Mouse (Mus musculus) heart, embryonic 14.5 days (tissue): Measurements from ENCODE around the gene U2af2. TPM values are rescaled to one million over a fixed set of nuclear protein-coding genes. Genes with fewer than 3 reads are reported as not detected.

Source experiments
- ATAC-seq: fragments of 200-750 bp; cut with Nextera tagmentation; 2 replicates; pipeline ENCODE4 v1.8.0; 2017; ENCODE audit warnings: low read depth, moderate TSS enrichment; ENCODE audit not compliant: insufficient number of reproducible peaks, insufficient read depth, low FRiP score
- H3K27ac ChIP-seq, 2 experiments: fragments of 200-500 bp in 1 of 2; fragments of 300-500 bp in 1 of 2; sonication (generic) in 1 of 2; replicated peaks in 1 of 2; 2 replicates each; pipeline ENCODE4 v1.5.1; 2012 to 2014; ENCODE audit warnings: low read depth in 2 of 2, low read length in 2 of 2, control low read depth in 1 of 2, mild to moderate bottlenecking in 1 of 2, mixed read lengths in 1 of 2; ENCODE audit not compliant: control insufficient read depth in 1 of 2, insufficient read depth in 1 of 2
- H3K27me3 ChIP-seq: fragments of 300-500 bp; sonication (generic); 2 replicates; pipeline ENCODE4 v1.6.1; 2014; ENCODE audit warnings: mild to moderate bottlenecking, low read length, control low read depth; ENCODE audit not compliant: control insufficient read depth, insufficient read depth
- H3K36me3 ChIP-seq: fragments of 300-500 bp; sonication (generic); 2 replicates; pipeline ENCODE4 v1.6.1; 2014; ENCODE audit warnings: mild to moderate bottlenecking, control low read depth, low read length, mixed read lengths; ENCODE audit not compliant: control insufficient read depth, insufficient read depth
- H3K4me1 ChIP-seq, 2 experiments: fragments of 200-500 bp in 1 of 2; fragments of 300-500 bp in 1 of 2; sonication (generic) in 1 of 2; 2 replicates each; pipeline ENCODE4 v1.6.1; 2012 to 2014; ENCODE audit warnings: low read length in 2 of 2, control low read depth in 1 of 2, mixed read lengths in 1 of 2; ENCODE audit not compliant: control insufficient read depth in 2 of 2, insufficient read depth in 2 of 2
- H3K4me2 ChIP-seq: fragments of 300-500 bp; sonication (generic); 2 replicates; pipeline ENCODE4 v1.6.1; 2014; ENCODE audit warnings: mild to moderate bottlenecking, low read length
- H3K4me3 ChIP-seq, 2 experiments: fragments of 200-500 bp in 1 of 2; fragments of 300-500 bp in 1 of 2; sonication (generic) in 1 of 2; 2 replicates each; pipeline ENCODE4 v1.5.1; 2012 to 2014; ENCODE audit warnings: low read length in 2 of 2, mild to moderate bottlenecking in 2 of 2, control low read depth in 1 of 2, low read depth in 1 of 2, moderate library complexity in 1 of 2; ENCODE audit not compliant: control insufficient read depth in 1 of 2, insufficient read depth in 1 of 2
- H3K9ac ChIP-seq: fragments of 300-500 bp; sonication (generic); 2 replicates; pipeline ENCODE4 v1.6.1; 2014; ENCODE audit warnings: mild to moderate bottlenecking, low read length
- H3K9me3 ChIP-seq: fragments of 300-500 bp; sonication (generic); 2 replicates; pipeline ENCODE4 v1.6.1; 2016; ENCODE audit warnings: low read length, control low read depth; ENCODE audit not compliant: control insufficient read depth
- WGBS: fragments of 180-500 bp; shearing (Covaris S2); extraction: QIAGEN DNeasy Blood & Tissue Kit; methylation state at CpG from one replicate; pipeline ENCODE4 v1.1.7; 2014; 5-methylcytosine and 5-hydroxymethylcytosine counted together
- polyA plus RNA-seq: library from polyadenylated mRNA; unstranded; fragments of >200 nt; fragmentation: Nextera tagmentation; extraction: Ambion mirVana; gene quantifications from 2 replicates; pipeline ENCODE4 v1.2.1, GENCODE M21; 2014

U2af2 gene
- polyA plus RNA-seq: 46.8 and 66.2 TPM in 2 replicates

GRCm38 (mm10) chr7:5061774-5062359 is at the start of gene U2af2:
Gene U2af2, plus strand, starts transcription at chr7:5062143.
- H3K9ac ChIP-seq: peak within 1 kb of the TSS; percentile 84
- peak within 1 kb of the TSS; percentile 98 for H3K4me2 ChIP-seq
- ATAC-seq: peak; percentile 81
- peaks cover 18% of the 10 kb centered on the region for H3K36me3 ChIP-seq
- H3K4me3 ChIP-seq: peak within 1 kb of the TSS; percentile 84
- peak within 1 kb of the TSS; percentile 98 to 100 for H3K27ac ChIP-seq
- H3K4me1 ChIP-seq: peaks cover 4 to 26% of the 10 kb centered on the region in 2 experiments; a peak in 3 of 4 replicates
- H3K27me3 ChIP-seq: peaks cover 22% of the 10 kb centered on the region
- H3K9me3 ChIP-seq: no peaks in the 10 kb centered on the region
- WGBS: under 1% methylated on average over 57 of the region's 65 CpGs

DNA sequence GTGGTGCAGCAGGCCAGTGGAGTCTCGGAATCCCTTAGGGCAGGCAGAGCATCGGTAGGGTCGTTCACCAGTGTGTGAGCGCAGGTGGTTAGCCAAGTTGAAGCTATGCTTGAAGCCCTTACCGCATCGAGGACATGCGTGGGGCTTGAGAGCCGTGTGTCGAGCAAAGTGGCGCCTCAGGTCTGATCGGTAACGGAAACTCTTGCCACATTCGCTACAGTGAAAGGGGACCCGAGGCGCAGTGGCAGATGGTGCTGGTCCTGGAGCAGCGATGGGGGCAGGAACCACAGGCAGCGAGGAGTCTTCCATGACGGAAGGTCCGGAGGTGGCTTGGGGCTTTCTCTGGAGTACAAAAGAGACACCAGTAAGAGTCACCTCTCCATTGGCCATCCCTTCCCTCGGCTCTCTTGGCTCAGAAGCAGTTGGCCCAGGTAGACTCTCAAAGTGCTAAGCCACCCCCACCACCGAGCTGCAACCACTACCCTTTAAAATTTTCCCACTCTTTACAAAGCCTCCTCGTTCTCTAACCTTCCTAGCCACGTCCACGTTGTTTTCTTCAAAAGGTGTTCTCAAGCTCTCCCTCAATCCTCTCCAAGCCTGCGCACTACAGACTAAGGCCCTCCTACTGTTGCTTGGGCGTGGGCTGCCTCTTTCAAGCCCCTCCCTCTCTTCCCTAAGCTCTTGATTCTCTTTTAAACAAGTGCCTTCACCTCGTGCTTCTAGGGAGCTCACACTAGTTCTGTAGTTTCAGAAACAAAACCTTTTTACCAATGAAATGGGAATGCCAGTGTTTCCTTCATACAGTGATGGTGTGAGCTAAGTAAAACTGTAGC is 49.0 kb upstream of the U2af2 start:
- no peak overlapping the region for H3K9ac ChIP-seq
- no peak overlapping the region for H3K27ac ChIP-seq
- 90% methylated on average over 27 of the region's 27 CpGs for WGBS
- peaks cover 58% of the 10 kb centered on the region for H3K36me3 ChIP-seq
- no peak for ATAC-seq
- no peak overlapping the region for H3K4me3 ChIP-seq
- H3K4me1 ChIP-seq: peaks cover 0 to 10% of the 10 kb centered on the region in 2 experiments; a peak in 2 of 4 replicates
- H3K9me3 ChIP-seq: no peaks in the 10 kb centered on the region
- 0 out of 2 replicates have a peak overlapping the region, but pooled peaks have one; percentile 65 for H3K4me2 ChIP-seq
- H3K27me3 ChIP-seq: no peaks in the 10 kb centered on the region

DNA sequence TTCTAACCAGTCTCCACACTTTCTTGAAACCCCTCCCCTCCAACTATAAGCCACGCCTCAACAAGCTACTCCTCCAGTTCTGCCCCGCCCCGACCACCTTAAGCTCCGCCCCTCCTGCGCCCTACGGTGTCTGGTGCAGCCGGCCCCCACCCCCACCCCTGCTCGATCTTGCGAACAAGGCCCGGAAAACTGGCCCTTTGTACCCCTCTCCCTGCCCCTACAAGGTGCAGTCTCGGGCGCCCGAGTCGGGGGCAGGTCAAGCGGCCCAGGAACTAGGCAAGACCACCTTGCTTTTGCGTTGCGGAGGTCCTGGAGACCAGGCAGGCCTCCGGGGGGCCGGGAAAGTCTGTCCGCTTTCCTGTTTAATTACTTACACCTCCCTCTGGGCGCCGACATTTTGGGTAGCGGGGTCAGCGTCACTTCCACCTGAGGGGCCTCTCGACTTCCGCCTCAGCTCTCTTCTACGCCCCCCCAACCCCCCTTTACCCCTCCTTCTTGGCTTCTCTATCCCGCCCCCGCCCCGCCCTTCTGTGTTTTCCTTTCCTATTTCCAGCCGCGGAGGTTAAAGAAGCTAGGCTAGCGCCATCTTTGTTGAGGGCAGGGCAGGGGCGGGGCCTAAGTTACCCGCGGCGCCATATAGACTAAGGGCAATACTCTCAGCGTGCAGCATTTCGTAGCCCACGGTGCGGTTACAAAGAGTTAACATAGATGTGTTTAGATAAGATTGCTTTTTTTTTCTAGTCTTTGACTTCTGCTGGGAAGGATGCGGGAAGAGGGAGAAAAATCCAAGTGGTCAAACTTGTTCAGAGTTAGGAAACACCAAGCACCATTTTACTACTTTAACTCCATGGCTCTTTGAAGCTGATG is 47.5 kb upstream of the U2af2 start, which contains the start of the genes Zfp524 and Fiz1:
TSS of gene Zfp524 (plus strand) at position 165 of the 867 bp plus-strand sequence.
TSS of gene Fiz1 (minus strand) at position 447 of the 867 bp plus-strand sequence.
- Histone ChIP-seq H3K4me2 (peak within 1 kb of the TSS; percentile 70), H3K9me3 (no peaks in the 10 kb centered on the region), H3K27ac (peak within 1 kb of the TSS; percentile 97 to 99), H3K9ac (peak within 1 kb of the TSS; percentile 88), H3K27me3 (no peaks in the 10 kb centered on the region), H3K4me3 (peak within 1 kb of the TSS; percentile 64 to 84), H3K4me1 (peaks cover 0 to 11% of the 10 kb centered on the region in 2 experiments; a peak in 2 of 4 replicates), H3K36me3 (peaks cover 43% of the 10 kb centered on the region)
- WGBS: under 1% methylated on average over 42 of the region's 42 CpGs
- peak; percentile 78 for ATAC-seq

DNA sequence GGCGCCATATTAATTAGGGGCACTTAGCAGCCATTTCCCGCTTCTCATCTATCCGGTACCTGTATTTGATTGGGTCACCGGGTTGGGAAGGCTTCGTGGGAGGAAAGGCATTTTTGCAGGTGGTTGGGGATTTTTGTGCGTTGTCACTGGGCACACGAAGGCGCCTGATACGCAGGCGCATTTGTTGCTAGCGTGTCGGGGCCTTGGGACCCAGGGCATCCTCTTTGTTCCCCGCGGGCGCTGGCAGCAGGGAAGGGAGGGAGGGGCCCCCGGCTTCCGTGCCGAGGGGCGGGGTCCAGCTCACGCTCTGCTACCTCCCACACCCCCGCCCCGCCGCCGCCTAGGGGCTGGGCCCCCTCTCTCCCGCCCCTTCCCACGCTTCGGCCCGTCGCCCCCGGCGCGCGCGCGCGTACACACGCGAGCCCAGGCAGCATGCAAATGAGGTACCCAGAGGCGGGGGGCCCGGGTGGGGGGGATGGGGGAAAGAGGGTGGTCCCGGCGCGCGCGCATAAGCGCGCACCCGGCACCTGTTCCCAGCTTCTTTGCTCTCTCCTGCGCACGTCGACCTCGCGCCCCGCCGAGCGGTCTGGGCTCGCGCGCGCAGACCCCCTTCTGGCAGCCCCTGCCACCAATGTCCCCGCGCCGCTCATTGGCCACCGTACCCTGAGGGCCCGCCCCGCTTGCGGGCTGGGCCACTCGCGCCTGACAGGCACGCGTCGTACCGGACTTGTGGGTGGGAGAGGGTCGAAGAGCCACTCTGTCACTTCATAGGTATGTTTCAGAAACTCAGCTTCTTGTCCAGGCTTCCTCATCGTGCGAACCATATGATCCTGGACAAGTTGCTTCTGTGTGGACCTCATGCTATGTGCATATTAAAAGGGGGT is 46.6 kb upstream of the U2af2 start, which contains the start of gene Gm44973:
TSS of gene Gm44973 (plus strand) at position 379 of the 884 bp plus-strand sequence.
- H3K4me2 ChIP-seq: peak within 1 kb of the TSS; percentile 70
- peak; percentile 84 for ATAC-seq
- peaks cover 0 to 13% of the 10 kb centered on the region in 2 experiments; a peak in 2 of 4 replicates for H3K4me1 ChIP-seq
- H3K27ac ChIP-seq: peak within 1 kb of the TSS; percentile 97 to 99
- H3K27me3 ChIP-seq: no peaks in the 10 kb centered on the region
- peak within 1 kb of the TSS; percentile 64 to 84 for H3K4me3 ChIP-seq
- H3K36me3 ChIP-seq: peaks cover 34% of the 10 kb centered on the region
- under 1% methylated on average over 64 of the region's 76 CpGs for WGBS
- no peaks in the 10 kb centered on the region for H3K9me3 ChIP-seq
- H3K9ac ChIP-seq: peak within 1 kb of the TSS; percentile 88

GRCm38 (mm10) chr7:5016057-5016456 is 45.9 kb upstream of the U2af2 start:
- no peak for ATAC-seq
- Histone ChIP-seq H3K27me3 (no peaks in the 10 kb centered on the region), H3K27ac (peak overlapping the region; percentile 72 to 97), H3K36me3 (peaks cover 27% of the 10 kb centered on the region), H3K9me3 (no peaks in the 10 kb centered on the region), H3K4me3 (peak overlapping the region; percentile 64 to 84), H3K9ac (peak overlapping the region; percentile 76), H3K4me1 (peaks cover 0 to 14% of the 10 kb centered on the region in 2 experiments; a peak in 2 of 4 replicates), H3K4me2 (peak overlapping the region; percentile 70)
- 66% methylated on average over 3 of the region's 3 CpGs for WGBS

- Histone ChIP-seq H3K4me3 (no peak overlapping the region), H3K9ac (no peak overlapping the region), H3K4me2 (no peak overlapping the region), H3K27ac (no peak overlapping the region), H3K4me1 (peaks cover 4 to 20% of the 10 kb centered on the region in 2 experiments), H3K9me3 (no peaks in the 10 kb centered on the region), H3K27me3 (no peaks in the 10 kb centered on the region), H3K36me3 (peaks cover 23% of the 10 kb centered on the region)
- no peak for ATAC-seq
- 98% methylated on average over 2 of the region's 2 CpGs for WGBS
These were observed 45.0 kb upstream of the U2af2 start for GRCm38 (mm10) chr7:5016920-5017319.
